Mouse (Mus musculus) frontal cortex, postnatal 25 days (tissue): Measurements from ENCODE around the gene Dgkd.

Experiments
- DNase-seq, 2 experiments: peaks; one replicate each; pipeline ENCODE4 v3.0.0; 2022; ENCODE audit warnings: low spot score in 2 of 2

The Dgkd gene

DNA sequence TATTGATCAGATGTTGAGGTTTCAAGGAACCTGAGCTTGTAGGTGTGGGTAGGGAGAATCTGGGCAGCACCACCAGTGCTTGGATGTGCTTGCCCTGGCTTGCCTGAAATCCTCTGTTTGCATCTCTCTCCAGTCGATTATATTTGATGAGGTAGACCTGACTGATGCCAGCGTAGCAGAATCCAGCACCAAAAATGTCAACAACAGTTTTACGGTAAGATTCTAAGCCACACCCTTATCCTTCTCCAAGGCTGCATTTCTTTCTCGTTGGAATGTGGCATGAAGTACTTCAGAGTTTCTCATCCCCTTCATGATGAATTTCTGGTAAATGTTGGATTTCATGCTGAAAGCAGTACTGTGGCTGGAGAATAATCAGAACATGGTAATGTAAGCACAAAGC, 28.6 kb downstream of the Dgkd start:
- DNase-seq, result no peak

DNA sequence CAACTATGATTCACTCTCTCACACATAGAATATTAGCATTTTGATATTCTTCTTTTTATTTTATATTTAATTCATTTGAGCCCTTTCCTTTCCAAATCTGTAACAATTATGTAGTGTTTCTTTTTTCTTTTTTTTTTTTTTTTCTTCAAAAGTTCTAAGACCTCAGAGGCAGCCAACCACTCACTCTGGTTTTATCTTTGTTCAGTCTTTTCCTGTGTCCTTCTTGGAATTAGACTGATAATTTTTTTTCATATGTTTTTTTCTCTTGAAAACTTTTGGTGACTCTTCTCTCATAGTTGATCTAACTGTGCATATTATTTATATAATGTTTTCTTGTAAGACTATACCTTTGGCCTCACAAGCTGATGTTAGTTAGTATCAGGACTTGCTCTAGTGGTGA, 29.5 kb downstream of the Dgkd start:
- no peak for DNase-seq

DNA sequence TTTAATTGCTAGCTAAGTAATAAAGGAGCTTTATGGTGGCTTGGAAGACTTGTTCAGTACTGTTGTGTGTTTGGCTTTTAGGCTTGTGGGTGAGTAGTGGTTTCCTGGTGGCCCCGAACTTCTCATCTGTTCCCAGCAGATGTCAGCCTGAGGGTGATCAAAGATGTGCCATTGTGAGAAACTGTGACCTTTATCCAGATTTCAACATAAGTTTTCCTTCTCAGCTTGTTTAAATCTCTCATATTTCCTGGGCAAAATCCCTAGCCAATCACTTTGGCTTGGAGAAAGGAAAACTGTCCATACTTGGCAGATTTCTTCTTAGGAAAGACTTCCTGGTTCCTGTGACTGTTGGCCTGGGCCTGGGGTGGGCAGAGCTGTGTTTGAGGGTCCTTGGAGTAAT, 37.9 kb downstream of the Dgkd start:
- DNase-seq, result no peak

DNA sequence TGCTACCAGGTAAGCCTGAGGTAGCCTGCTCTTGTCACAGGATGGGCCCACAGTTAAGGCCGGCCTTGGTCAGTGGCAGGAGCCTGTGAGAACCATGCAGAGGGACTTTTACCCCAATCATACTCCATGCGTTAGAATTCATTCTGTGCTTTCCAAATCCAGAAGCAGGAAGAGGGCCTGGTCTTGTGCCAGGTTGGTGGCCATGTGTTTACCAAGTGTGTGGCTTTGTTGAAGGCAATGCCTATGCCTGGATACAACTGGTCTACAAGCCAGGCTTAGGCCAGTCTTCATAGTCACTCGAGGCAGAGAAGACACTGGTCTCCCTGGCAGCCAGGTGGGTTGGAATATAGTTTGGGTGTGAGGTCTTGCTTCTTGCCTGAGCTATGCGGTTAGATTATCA, 38.5 kb downstream of the Dgkd start:
- no peak for DNase-seq

DNA sequence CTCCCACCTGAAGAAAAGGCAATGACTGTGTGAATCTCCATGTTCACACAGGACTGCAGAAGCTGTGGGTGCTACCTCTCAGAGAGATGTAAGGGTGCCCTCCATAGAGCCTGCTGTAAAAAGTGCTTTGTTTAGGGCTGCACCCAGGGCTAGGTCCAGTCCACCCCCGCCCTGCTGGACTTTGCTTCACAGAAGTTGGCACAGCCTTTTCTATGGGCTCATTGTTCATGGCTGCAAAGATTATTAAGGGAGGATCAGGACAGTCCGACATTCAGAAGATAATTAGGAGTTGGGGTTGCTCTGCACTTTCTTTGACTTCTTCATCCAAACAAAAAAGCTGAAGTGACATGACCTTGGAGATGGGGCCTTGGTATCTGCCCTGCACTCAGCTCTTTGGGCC, 39.4 kb downstream of the Dgkd start:
- DNase-seq, result no peak

DNA sequence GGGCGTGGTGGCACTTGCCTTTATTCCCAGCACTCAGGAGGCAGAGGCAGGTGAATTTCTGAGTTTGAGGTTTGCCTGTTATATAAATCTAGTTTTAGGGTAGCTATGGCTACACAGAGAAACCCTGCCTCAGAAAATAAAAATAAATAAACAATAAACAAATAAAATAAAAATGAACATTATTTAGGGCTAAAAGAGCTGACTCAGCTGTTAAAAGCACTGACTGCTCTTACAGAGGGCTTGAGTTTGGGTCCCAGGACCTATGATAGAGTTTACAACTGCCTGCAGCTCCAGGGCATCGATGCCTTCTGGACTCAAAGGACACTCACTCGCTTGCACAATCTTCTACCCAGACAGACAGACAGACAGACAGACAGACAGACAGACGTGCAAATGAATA, 40.3 kb downstream of the Dgkd start:
- no peak for DNase-seq

DNA sequence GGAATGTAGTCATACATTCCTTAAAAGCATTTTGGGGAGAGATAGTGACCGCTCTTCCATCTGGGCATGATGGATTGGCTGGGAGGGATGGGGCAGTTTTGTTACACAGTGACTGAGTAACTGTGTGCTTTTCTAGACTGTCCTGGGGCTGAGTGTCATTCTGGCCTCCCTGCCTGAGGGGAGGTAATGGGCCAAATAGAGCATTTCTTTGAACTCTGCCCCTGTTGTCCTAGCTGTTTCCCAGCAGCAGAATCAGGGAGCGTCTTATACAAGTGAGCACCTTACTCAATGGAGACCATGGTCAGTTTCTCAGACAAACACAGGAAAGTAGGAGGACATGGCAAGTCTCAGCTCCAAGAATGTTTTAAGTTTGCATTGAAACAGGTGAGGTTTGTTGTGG, 43.8 kb downstream of the Dgkd start:
- DNase-seq, result no peak

DNA sequence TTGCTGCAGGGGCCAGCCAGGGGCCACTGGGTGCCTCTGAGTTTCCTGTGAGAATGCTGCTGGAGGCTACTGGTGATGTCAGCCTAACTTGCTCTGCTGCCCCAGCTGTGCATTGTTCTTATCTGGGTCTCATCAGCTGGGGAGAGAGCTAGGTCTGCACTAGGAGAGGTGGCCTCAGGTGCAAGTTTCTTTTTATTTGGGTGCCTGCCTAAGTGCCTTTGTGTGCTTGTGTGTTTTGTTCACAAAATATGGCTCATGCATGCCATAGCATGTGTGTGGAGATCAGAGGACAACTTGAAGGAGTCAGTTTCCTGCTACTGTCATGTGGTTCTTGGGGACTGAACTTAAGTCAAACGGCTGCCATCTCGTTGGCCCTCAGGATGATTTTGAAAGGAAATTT, 46.6 kb downstream of the Dgkd start:
- no peak for DNase-seq

DNA sequence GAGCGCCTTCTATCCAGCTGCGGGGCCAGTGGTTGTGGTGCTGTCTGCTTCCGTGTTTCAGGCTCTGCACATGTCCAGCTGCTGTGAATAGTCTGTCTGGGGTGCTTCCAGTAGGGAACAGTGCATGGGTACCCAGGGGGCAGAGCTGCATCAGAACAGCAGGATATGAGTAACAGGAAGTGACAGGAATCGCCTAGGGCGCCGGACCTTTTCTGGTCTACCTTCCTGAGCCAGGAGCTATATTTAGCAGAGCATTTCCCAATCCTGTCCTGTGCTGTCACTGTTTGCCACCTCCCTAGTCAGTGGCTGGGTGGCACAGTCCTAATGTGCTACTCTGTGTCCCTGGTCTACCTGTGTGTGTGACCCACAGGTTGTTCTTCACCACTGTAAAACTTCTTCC, 47.9 kb downstream of the Dgkd start:
- DNase-seq, result no peak

DNA sequence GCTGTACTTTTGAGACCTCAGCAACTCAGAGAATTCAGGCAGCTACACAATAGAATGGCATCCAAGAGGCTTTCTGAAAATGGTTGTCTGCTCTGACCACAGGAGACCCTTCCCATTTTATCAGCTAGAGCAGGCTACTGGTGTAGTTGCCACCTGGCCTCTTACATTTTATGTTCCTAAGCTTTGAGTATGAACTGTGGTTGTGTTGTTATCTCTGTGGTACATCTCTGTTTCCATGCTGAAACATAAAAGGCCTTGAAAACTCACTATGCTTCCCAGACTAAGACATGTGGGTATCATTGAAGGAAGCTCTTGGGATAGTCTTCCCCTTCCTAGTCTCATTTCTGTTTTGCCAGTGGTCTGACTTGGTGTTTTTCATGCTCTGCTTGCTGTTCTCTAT, 49.1 kb downstream of the Dgkd start:
- no peak for DNase-seq

DNA sequence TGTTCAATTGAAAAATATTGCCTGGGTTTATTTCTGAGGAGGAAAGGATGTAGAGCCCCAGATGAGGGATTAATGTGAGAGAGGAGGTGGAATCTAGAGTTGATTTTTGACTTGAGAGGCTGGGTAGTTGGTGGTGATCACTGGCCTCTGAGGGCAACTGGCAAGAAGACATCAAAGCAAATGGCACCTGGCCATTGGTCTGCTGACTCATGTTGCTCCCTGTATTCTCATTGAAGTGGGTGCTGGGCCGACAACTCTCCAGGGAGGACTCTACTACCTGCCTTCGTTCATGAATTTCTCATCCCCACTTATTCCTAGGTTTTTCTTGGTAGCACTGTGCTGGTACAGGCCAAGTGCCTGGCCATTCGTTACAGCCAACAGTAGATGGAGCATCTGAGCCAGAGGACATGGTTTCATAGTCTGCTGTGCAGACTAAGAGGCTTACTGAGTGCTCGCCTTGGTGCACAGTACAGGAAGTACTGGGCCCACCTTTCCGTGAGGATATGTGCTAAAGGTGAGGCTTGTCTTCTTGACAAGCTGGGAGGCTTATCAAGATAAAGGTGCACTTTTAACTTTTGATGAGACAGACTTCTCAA, 53.4 kb downstream of the Dgkd start:
- DNase-seq, result no peak

DNA sequence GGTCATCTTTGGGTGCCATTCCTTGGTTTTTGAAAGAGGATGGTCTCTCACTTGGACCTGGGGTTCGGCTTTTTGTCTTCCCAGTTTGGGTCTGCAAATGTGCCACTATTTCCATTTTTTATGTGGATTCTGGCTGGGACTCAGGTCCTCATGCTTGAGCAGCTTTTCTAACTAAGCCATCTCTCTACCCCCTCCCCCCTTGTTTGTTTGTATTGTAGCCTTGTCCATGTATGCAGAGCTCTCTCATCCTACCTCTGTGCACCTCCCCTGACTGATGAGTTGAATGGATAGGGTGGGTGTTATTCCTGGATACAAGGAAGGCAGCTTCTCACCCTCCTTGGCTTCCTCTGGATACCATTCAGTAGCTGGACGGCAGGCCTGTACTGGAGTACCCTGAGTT, 54.9 kb downstream of the Dgkd start:
- DNase-seq, result no peak

DNA sequence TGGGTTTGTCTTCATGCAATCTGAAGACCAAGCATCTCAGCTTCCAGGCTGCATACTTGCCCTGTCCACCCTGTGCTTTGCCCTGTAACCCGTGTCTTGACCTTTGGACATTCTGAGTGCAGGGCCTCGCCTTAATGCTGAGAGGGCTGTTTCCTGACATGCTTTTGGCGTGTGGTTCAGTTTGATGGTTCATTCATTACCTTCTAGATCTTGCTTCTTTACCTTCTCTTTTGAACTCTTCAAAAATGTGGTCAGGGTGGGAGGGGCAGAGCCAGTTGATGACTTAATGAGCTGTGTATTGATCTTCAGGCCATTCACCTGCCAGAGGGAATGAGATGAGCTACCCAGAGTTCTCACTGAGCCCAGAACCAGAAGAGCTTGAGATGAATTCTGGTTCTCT, 55.6 kb downstream of the Dgkd start:
- DNase-seq, result no peak

DNA sequence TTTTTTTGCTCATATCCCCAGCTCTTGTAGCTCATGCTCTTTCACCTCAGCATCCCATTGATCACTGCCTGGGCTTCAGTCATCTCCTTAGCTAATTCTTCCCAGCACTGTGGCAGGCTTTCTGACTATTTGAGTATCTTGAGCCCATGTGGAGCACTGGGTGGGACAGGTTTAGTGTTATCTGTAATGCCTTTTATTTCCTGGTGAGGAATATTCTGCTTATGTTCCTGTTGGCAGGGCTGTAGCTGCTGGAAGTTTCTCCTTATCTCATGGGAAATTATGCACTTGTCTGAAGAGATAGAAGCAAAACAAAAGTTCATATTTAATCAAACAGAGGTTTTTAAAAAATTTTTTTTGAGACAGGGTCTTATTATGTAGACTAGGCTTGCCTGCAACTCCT, 56.5 kb downstream of the Dgkd start:
- no peak for DNase-seq

DNA sequence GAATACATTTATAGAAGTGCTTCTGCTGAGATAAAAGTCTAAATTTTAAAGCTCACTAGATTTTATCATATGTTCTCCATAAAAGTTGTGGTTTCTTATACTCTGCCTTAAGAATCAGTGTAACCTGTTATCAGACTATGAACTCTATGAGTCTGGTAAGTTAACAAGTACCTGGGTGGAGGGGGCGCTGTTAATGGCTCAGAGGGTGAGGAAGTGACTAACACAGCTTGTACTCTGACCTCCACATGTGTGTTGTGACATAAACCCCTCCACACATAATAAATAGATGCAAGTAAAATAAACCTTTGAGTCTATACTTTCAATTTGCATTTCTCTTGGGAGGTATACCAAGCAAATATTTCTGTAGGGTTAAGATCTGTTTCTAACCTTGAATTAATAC, 57.3 kb downstream of the Dgkd start:
- no peak for DNase-seq

DNA sequence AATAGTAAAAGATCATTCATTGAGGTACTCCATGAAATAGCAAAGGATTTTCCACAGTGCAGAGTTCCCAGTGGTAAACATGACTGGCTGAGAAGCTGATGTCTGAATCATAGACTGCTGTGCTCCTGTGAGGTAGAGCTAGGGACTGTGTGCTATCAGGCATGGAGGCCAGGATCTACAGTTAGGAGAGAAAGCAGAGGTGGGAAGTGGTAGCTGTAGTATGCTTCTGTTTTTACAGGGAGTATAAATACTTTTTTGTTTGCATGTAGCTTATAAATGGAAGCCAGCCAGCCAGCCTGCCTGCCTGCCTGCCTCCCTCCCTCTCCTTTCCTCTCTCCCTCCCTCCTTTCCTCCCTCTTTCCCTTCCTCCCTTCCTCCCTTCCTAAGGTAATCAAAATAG, 60.3 kb downstream of the Dgkd start:
- no peak for DNase-seq

DNA sequence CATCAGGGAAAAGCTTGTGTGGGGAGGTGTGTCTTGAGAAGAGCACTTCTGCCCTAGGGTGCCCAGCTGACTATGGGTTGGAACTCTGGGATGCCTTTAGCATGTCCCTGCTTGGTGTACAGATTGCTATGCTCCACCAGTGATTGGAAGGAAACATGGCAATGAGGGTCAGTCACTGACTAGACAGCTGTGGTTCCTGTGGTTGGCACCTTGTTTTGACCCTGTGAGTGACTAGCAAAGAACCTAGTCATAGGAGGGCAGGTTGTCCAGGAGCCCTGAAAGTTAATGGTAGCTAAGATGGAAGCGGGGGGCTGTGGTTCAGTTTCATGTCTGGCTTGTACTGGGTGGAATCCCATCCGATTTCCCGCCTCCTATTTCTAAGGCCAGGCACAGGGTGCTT, 64.3 kb downstream of the Dgkd start:
- no peak for DNase-seq

DNA sequence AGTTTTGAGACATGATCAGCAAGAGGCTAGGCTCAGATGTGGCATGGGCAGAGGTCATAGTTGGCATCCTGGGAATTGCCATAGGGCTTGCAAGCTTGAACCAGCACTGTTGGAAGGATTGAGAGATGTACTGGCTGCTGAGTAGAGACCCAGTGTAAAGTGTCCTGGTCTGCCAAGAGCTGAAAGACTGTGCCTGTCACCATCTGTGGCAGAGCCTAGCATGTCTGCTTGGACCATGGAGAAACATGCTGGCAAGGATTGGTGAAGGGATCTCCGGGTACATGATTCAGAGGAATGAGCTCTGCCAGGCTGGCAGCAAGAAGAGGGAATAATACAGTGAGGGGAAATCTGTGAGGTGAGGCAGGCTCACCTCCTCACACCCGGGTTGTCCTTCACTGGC, 65.0 kb downstream of the Dgkd start:
- DNase-seq, result no peak

DNA sequence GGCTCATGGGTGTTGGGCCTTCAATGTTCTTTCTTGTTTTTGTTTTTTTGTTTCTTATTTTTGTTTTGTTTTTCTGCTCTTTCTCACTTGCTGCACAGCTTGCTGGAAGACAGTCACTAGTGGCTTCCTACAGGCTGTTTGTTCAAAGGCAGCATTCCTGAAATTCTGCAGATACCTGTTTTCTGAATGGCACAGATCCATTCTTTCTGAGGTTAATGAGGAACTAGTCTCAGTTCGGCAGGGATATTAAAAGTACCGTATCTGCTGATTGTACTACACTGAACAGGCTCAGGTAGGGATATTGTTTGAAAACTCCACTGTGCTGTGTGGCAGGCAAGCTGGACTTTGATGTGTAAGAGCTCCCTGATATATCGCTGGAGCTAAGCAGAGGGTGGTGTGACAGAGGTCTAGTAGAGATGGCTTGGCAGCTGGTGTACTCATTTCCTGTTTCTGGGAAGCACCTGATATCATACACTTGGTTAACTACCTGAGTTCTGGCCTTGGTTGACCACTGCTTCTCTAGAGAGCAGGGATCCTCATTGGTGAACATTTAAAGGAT, 67.0 kb downstream of the Dgkd start:
- no peak for DNase-seq

DNA sequence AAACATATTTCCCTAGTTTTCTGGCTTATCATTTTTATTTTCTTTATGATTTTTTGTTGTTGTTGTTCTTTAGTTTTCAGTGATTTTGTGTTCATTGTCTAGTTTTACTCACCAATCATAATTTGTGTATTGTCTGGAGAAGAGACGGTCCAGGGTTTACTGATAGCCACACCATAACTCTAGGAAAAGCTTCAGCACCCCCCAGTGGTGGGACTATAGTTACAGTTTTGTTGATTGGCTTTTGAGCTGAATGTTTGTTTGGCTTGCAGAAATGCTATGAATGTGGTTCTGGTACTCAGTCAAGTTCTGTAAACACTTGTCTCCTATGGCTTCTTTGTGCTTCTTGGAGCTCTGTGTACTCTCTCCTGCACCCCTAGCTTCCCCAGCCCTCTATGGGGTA, 69.6 kb downstream of the Dgkd start:
- no peak for DNase-seq

DNA sequence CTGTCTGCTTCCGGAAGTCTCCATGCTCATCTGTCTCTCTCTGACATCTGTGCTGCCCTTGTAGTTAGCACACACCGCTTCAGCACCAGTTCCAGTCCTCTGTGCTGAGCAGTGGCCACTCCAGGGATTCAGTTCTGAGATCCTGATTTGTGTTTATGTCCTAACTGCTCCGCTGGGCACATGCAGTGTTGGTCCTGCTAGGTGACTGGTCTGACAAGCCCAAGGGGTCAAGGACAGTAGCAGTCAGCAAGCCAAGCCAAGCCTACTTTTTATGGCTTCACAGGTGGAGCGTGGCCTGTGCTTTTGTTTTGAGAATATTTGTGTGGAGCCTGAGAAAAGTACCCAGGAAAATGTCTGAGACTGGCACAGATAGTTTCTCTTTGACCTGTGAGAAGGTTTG, 71.8 kb downstream of the Dgkd start:
- no peak for DNase-seq

DNA sequence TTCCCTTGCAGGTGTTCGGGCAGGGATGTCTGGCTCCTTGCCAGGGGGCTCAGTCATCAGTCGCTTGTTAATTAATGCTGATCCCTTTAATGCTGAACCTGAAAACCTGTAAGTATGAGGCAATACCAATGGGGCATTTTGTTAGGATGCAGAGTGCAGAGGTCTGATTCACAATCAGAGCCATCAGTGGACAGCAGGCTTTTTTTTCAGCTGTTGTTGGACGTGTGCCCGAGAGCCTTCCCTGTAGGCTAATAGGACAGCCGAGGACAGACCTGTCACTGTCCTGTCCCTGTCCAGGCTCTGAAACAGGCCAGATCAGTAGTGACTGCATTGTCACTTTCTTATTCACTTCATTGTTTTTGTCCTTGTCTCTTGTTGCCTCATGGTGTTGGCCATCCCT, 76.6 kb downstream of the Dgkd start:
- no peak for DNase-seq

DNA sequence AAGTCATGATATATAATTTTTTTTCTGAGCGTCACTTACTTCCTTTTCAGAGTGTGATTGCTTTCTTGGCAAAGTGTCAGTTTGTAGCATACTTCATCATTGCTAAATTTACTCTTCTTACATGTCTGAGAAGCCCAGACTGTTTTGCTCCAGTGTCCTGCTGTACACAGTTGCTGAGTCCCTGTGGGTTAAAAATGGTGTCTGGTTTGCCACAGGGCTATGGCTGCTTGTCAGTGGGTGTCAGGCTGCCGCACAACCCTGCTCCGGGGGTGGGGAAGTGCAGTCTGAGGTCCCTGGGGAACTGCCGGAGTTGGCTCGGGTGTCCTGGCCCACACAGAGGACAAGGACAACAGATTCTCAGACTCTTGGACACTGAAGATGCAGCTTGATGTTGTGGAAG, 80.0 kb downstream of the Dgkd start:
- DNase-seq, result no peak

DNA sequence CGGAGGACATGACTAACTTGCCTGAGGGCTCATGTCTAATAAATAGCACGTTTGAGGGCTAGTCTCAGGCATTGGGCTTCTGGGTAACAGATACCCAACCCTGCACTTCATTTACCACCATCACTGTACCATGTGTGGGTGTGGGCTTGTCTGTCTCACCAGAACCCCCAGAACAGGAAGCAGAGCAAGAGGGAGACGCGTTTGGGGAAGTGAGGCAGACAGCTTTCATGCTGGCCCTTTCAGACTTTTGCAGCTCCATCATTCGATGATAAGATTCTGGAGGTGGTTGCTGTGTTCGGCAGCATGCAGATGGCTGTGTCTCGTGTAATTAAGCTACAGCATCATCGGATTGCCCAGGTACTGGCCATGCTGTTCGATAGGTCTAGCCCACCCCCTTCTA, 82.0 kb downstream of the Dgkd start:
- no peak for DNase-seq

DNA sequence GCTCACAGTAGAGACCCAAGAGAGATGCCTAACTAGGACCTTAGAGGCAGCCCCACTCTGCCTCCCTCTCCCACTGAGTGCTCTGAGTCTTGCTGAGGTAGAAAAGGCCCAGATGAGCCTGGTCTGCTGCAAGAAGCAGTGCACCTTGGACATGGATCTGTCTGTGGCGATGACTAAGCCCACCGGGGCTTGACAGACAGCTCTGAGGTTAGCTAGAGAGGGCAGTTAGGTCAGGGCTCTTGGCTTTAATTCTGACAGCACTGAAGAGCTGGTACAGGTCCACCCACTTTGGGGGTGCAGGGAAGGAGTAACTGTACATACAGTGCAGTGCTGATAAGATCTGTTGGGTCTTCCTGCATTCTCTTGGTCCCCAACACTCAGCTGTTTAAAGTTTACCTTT, 82.5 kb downstream of the Dgkd start:
- no peak for DNase-seq
